Mouse (Mus musculus) forebrain, embryonic 15.5 days (tissue): Measurements from ENCODE around the gene Odf4. TPM values are rescaled to one million over a fixed set of nuclear protein-coding genes. Genes with fewer than 3 reads are reported as not detected.
A peak's percentile ranks its signal among the peaks of the same experiment; 100 is the strongest.
"Not testable (repeated sequence)": the region's sequence is repeated elsewhere in the genome, so short reads cannot be mapped to it uniquely, and the experiment has no call there.

Source experiments
- ATAC-seq: fragments of 200-750 bp; cut with Nextera tagmentation; replicated peaks from 2 replicates; pipeline ENCODE4 v1.8.0; 2017; ENCODE audit warnings: mild to moderate bottlenecking, moderate TSS enrichment, moderate library complexity
- H3K27ac ChIP-seq: fragments of 300-500 bp; sonication (generic); replicated peaks from 2 replicates; pipeline ENCODE4 v1.5.1; 2015; ENCODE audit warnings: mild to moderate bottlenecking, inconsistent platforms
- H3K27me3 ChIP-seq: fragments of 300-500 bp; sonication (generic); 2 replicates; pipeline ENCODE4 v1.6.1; 2015; ENCODE audit warnings: inconsistent platforms
- H3K36me3 ChIP-seq: fragments of 300-500 bp; sonication (generic); 2 replicates; pipeline ENCODE4 v1.6.1; 2015; ENCODE audit warnings: mild to moderate bottlenecking, inconsistent platforms
- H3K4me1 ChIP-seq: fragments of 300-500 bp; sonication (generic); 2 replicates; pipeline ENCODE4 v1.6.1; 2015; ENCODE audit warnings: inconsistent platforms
- H3K4me2 ChIP-seq: fragments of 300-500 bp; sonication (generic); replicated peaks from 2 replicates; pipeline ENCODE4 v1.6.1; 2015; ENCODE audit warnings: mild to moderate bottlenecking, inconsistent platforms
- H3K4me3 ChIP-seq: fragments of 300-500 bp; sonication (generic); 2 replicates; pipeline ENCODE4 v1.5.1; 2015; ENCODE audit warnings: mild to moderate bottlenecking, inconsistent platforms
- H3K9ac ChIP-seq: fragments of 300-500 bp; sonication (generic); replicated peaks from 2 replicates; pipeline ENCODE4 v1.6.1; 2015; ENCODE audit warnings: mild to moderate bottlenecking, inconsistent platforms
- H3K9me3 ChIP-seq: fragments of 300-500 bp; sonication (generic); 2 replicates; pipeline ENCODE4 v1.6.1; 2016; ENCODE audit warnings: inconsistent platforms
- WGBS: fragments of 180-500 bp; shearing (Covaris S2); methylation state at CpG from one replicate; pipeline ENCODE4 v1.1.7; 2015; ENCODE audit warnings: mixed read lengths; 5-methylcytosine and 5-hydroxymethylcytosine counted together
- polyA plus RNA-seq: library from polyadenylated mRNA; unstranded; fragments of >200 nt; fragmentation: Nextera tagmentation; extraction: Ambion mirVana; gene quantifications from 2 replicates; pipeline ENCODE4 v1.2.1, GENCODE M21; 2015

Gene Odf4
- polyA plus RNA-seq, 1 experiment from 2014 or later: 0.31 TPM

GRCm38 (mm10) chr11:68962159-68962558 lies 35.3 kb upstream of the Odf4 start:
- H3K36me3 ChIP-seq, H3K9me3 ChIP-seq, H3K27ac ChIP-seq, H3K4me1 ChIP-seq, H3K4me2 ChIP-seq, ATAC-seq, H3K27me3 ChIP-seq, H3K9ac ChIP-seq, H3K4me3 ChIP-seq: not testable (repeated sequence)
- 20% methylated on average over 11 of the region's 11 CpGs for WGBS

- 83% methylated on average over 3 of the region's 3 CpGs for WGBS
- ATAC-seq: no peak
- H3K27me3 ChIP-seq: peaks cover 2% of the 10 kb centered on the region; the same call in 1 of the 2 replicates
- H3K9ac ChIP-seq: no peak overlapping the region
- no peak overlapping the region for H3K27ac ChIP-seq
- H3K4me3 ChIP-seq: no peak overlapping the region
- H3K4me2 ChIP-seq: no peak overlapping the region
- H3K36me3 ChIP-seq: no peaks in the 10 kb centered on the region
- H3K4me1 ChIP-seq: no peaks in the 10 kb centered on the region
- H3K9me3 ChIP-seq: no peaks in the 10 kb centered on the region
Measured at GRCm38 (mm10) chr11:68961596-68961995, 34.7 kb upstream of the Odf4 start.

GRCm38 (mm10) chr11:68957971-68958370 lies 31.1 kb upstream of the Odf4 start:
- no peaks in the 10 kb centered on the region for H3K36me3 ChIP-seq
- ATAC-seq: no peak
- no peak overlapping the region for H3K27ac ChIP-seq
- WGBS: 92% methylated on average over 1 of the region's 1 CpGs
- peaks cover 17% of the 10 kb centered on the region for H3K4me1 ChIP-seq
- no peak overlapping the region for H3K4me2 ChIP-seq
- H3K9ac ChIP-seq: no peak overlapping the region
- no peak overlapping the region for H3K4me3 ChIP-seq
- H3K9me3 ChIP-seq: no peaks in the 10 kb centered on the region
- peaks cover 7% of the 10 kb centered on the region; the same call in 1 of the 2 replicates for H3K27me3 ChIP-seq

- WGBS: 37% methylated on average over 8 of the region's 8 CpGs
- Histone ChIP-seq H3K4me3 (no peak within 1 kb of the TSS), H3K27me3 (peaks cover 8% of the 10 kb centered on the region; the same call in 1 of the 2 replicates)
Measured at GRCm38 (mm10) chr11:68957308-68957707, 30.4 kb upstream of the Odf4 start, which contains the start of gene Arhgef15. Arhgef15 (minus strand) TSS chr11:68957480.

GRCm38 (mm10) chr11:68956697-68957096 lies 29.8 kb upstream of the Odf4 start:
- Histone ChIP-seq H3K4me1 (peaks cover 17% of the 10 kb centered on the region), H3K27ac (no peak overlapping the region), H3K27me3 (peaks cover 8% of the 10 kb centered on the region; the same call in 1 of the 2 replicates), H3K9me3 (no peaks in the 10 kb centered on the region), H3K36me3 (no peaks in the 10 kb centered on the region), H3K4me2 (no peak overlapping the region), H3K9ac (no peak overlapping the region), H3K4me3 (no peak overlapping the region)
- 34% methylated on average over 13 of the region's 13 CpGs for WGBS
- ATAC-seq: no peak

More at GRCm38 (mm10) chr11:68957308-68957707, 30.4 kb upstream of the Odf4 start, which contains the start of gene Arhgef15:
- Histone ChIP-seq H3K36me3 (no peaks in the 10 kb centered on the region), H3K9me3 (no peaks in the 10 kb centered on the region), H3K27ac (no peak within 1 kb of the TSS), H3K4me1 (peaks cover 17% of the 10 kb centered on the region), H3K4me2 (no peak within 1 kb of the TSS), H3K9ac (no peak within 1 kb of the TSS)
- no peak for ATAC-seq

- no peaks in the 10 kb centered on the region for H3K9me3 ChIP-seq
- peaks cover 8% of the 10 kb centered on the region; the same call in 1 of the 2 replicates for H3K27me3 ChIP-seq
- H3K4me3 ChIP-seq: no peak overlapping the region
- no peak overlapping the region for H3K4me2 ChIP-seq
- no peak overlapping the region for H3K9ac ChIP-seq
- no peaks in the 10 kb centered on the region for H3K36me3 ChIP-seq
- H3K4me1 ChIP-seq: peaks cover 17% of the 10 kb centered on the region
- no peak for ATAC-seq
- 58% methylated on average over 3 of the region's 3 CpGs for WGBS
- H3K27ac ChIP-seq: no peak overlapping the region
Measured at GRCm38 (mm10) chr11:68956107-68956506, 29.2 kb upstream of the Odf4 start.

- peaks cover 17% of the 10 kb centered on the region for H3K4me1 ChIP-seq
- no peaks in the 10 kb centered on the region for H3K36me3 ChIP-seq
- no peak overlapping the region for H3K9ac ChIP-seq
- no peak overlapping the region for H3K27ac ChIP-seq
- no peaks in the 10 kb centered on the region for H3K9me3 ChIP-seq
- 69% methylated on average over 5 of the region's 5 CpGs for WGBS
- H3K27me3 ChIP-seq: peaks cover 8% of the 10 kb centered on the region; the same call in 1 of the 2 replicates
- H3K4me2 ChIP-seq: peak overlapping the region; percentile 61
- ATAC-seq: no peak
- peak overlapping the region; percentile 41; the same call in 1 of the 2 replicates for H3K4me3 ChIP-seq
Measured at GRCm38 (mm10) chr11:68955473-68955872, 28.6 kb upstream of the Odf4 start.

GRCm38 (mm10) chr11:68954408-68954807 lies 27.5 kb upstream of the Odf4 start:
- ATAC-seq: no peak
- under 1% methylated on average over 17 of the region's 17 CpGs for WGBS
- peaks cover 8% of the 10 kb centered on the region; the same call in 1 of the 2 replicates for H3K27me3 ChIP-seq
- H3K4me2 ChIP-seq: peak overlapping the region; percentile 61
- no peaks in the 10 kb centered on the region for H3K9me3 ChIP-seq
- H3K4me3 ChIP-seq: peak overlapping the region; percentile 41
- H3K36me3 ChIP-seq: no peaks in the 10 kb centered on the region
- H3K9ac ChIP-seq: peak overlapping the region; percentile 51
- H3K4me1 ChIP-seq: peaks cover 17% of the 10 kb centered on the region
- H3K27ac ChIP-seq: no peak overlapping the region

GRCm38 (mm10) chr11:68953903-68954302 lies 27.0 kb upstream of the Odf4 start:
- WGBS: 20% methylated on average over 13 of the region's 13 CpGs
- Histone ChIP-seq H3K27ac (no peak overlapping the region), H3K4me2 (peak overlapping the region; percentile 61), H3K27me3 (peaks cover 8% of the 10 kb centered on the region; the same call in 1 of the 2 replicates), H3K9ac (peak overlapping the region; percentile 51), H3K36me3 (no peaks in the 10 kb centered on the region), H3K4me1 (peaks cover 17% of the 10 kb centered on the region), H3K9me3 (no peaks in the 10 kb centered on the region), H3K4me3 (peak overlapping the region; percentile 41)
- ATAC-seq: no peak

- H3K27ac ChIP-seq: peak overlapping the region; percentile 47
- WGBS: 9% methylated on average over 12 of the region's 12 CpGs
- peak overlapping the region; percentile 32 for H3K4me3 ChIP-seq
- H3K9ac ChIP-seq: peak overlapping the region; percentile 8; the same call in 1 of the 2 replicates
- H3K27me3 ChIP-seq: no peaks in the 10 kb centered on the region
- H3K9me3 ChIP-seq: no peaks in the 10 kb centered on the region
- no peaks in the 10 kb centered on the region for H3K4me1 ChIP-seq
- H3K4me2 ChIP-seq: peak overlapping the region; percentile 32
- no peaks in the 10 kb centered on the region for H3K36me3 ChIP-seq
- peak; percentile 72; the same call in 1 of the 2 replicates for ATAC-seq
Measured at GRCm38 (mm10) chr11:68947542-68947993, 20.7 kb upstream of the Odf4 start.

GRCm38 (mm10) chr11:68946806-68947440 lies 20.0 kb upstream of the Odf4 start:
- Histone ChIP-seq H3K27me3 (no peaks in the 10 kb centered on the region), H3K4me3 (peak overlapping the region; percentile 32), H3K4me1 (no peaks in the 10 kb centered on the region), H3K27ac (no peak overlapping the region; the same call in 1 of the 2 replicates), H3K9me3 (no peaks in the 10 kb centered on the region), H3K9ac (peak overlapping the region; percentile 28; the same call in 1 of the 2 replicates), H3K4me2 (peak overlapping the region; percentile 32), H3K36me3 (no peaks in the 10 kb centered on the region)
- WGBS: 15% methylated on average over 16 of the region's 16 CpGs
- ATAC-seq: 0 out of 2 replicates have a peak, but pooled peaks have one; percentile 35

GRCm38 (mm10) chr11:68946001-68946400 lies 19.1 kb upstream of the Odf4 start:
- 87% methylated on average over 4 of the region's 4 CpGs for WGBS
- Histone ChIP-seq H3K27ac (no peak overlapping the region), H3K4me3 (no peak overlapping the region), H3K4me2 (no peak overlapping the region), H3K27me3 (no peaks in the 10 kb centered on the region), H3K36me3 (no peaks in the 10 kb centered on the region), H3K4me1 (0 out of 2 replicates have a peak, but pooled peaks cover 3% of the 10 kb centered on the region), H3K9me3 (no peaks in the 10 kb centered on the region), H3K9ac (no peak overlapping the region)
- ATAC-seq: no peak
